Mouse (Mus musculus) layer of hippocampus, adult 2 months (tissue): ENCODE results near the gene Plin5. TPM values are rescaled to one million over a fixed set of nuclear protein-coding genes. Genes with fewer than 3 reads are reported as not detected.
A peak's percentile ranks its signal among the peaks of the same experiment; 100 is the strongest.
"Not testable (repeated sequence)": the region's sequence is repeated elsewhere in the genome, so short reads cannot be mapped to it uniquely, and the experiment has no call there.

Source experiments
- DNase-seq, 2 experiments: peaks; one replicate each; pipeline ENCODE4 v3.0.0; 2022; ENCODE audit warnings: low spot score in 2 of 2
- H3K27ac ChIP-seq: fragments of 200-600 bp; 2 replicates; pipeline ENCODE4 v1.8.1; 2022
- H3K4me3 ChIP-seq: fragments of 200-600 bp; 2 replicates; pipeline ENCODE4 v1.8.1; 2022; ENCODE audit warnings: mild to moderate bottlenecking
- CTCF ChIP-seq: fragments of 200-600 bp; conservative IDR thresholded peaks from 2 replicates; pipeline ENCODE4 v1.8.1; 2022; ENCODE audit warnings: antibody characterized with exemption, mild to moderate bottlenecking, moderate library complexity
- total RNA-seq, 2 experiments: library from RNA; stranded (reverse); gene quantifications; 2 replicates each; pipeline ENCODE4 v1.2.3; 2021

Plin5 gene
- total RNA-seq, 2 experiments from 2014 or later: 0.54 to 0.76 TPM

GRCm38 (mm10) chr17:56096883-56097282 lies 20.5 kb downstream of the Plin5 start:
- Histone ChIP-seq H3K4me3 (no peak overlapping the region), H3K27ac (no peak overlapping the region)
- no peak for TF ChIP-seq CTCF
- no peak for DNase-seq

DNA sequence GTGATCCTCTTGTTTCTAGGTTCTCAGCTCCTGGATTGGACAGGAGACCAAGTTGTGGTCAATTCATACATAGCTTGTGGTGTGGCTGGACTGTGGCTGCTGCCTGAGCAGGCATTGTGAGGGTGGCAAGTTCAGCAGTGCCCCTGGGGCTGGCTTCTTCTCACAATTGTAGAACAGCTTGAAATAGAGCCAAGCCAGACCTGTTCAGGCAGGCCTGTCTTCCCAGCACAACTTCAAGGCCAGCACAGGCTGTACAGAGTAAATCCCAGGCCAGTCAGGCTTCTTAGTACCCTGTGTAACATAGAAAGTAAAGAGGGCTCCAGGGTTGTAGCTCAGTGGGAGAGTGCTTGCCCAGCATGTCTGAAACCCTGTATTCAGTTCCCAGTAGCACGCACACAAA lies 24.6 kb downstream of the Plin5 start:
- H3K4me3 ChIP-seq: no peak overlapping the region
- no peak for TF ChIP-seq CTCF
- no peak for DNase-seq

GRCm38 (mm10) chr17:56092312-56092711 lies 25.1 kb downstream of the Plin5 start:
- no peak for TF ChIP-seq CTCF

More for the DNA sequence above, 24.6 kb downstream of the Plin5 start:
- 0 out of 2 replicates have a peak overlapping the region, but pooled peaks have one; percentile 15 for H3K27ac ChIP-seq

GRCm38 (mm10) chr17:56080781-56081585 lies 36.4 kb downstream of the Plin5 start:
- TF ChIP-seq CTCF: peak; percentile 27
- H3K4me3 ChIP-seq: peak overlapping the region; percentile 82
- peak overlapping the region; percentile 88 for H3K27ac ChIP-seq
- peak; percentile 59 to 76 for DNase-seq

More at GRCm38 (mm10) chr17:56092312-56092711, 25.1 kb downstream of the Plin5 start:
- Histone ChIP-seq H3K4me3 (no peak overlapping the region), H3K27ac (0 out of 2 replicates have a peak overlapping the region, but pooled peaks have one; percentile 15)
- no peak for DNase-seq

GRCm38 (mm10) chr17:56079921-56080320 lies 37.5 kb downstream of the Plin5 start:
- peak overlapping the region; percentile 88 for H3K27ac ChIP-seq

GRCm38 (mm10) chr17:56078880-56079795 lies 38.3 kb downstream of the Plin5 start, which contains the start of gene Hdgfl2:
Gene Hdgfl2, plus strand, starts transcription at chr17:56079634.
- no peak for TF ChIP-seq CTCF
- peak within 1 kb of the TSS; percentile 88 for H3K27ac ChIP-seq
- DNase-seq: peak; percentile 98 to 100
- peak within 1 kb of the TSS; percentile 82 for H3K4me3 ChIP-seq

More at GRCm38 (mm10) chr17:56079921-56080320, 37.5 kb downstream of the Plin5 start:
- no peak for TF ChIP-seq CTCF
- no peak for DNase-seq
- peak overlapping the region; percentile 82 for H3K4me3 ChIP-seq

- not testable (repeated sequence) for DNase-seq
- H3K27ac ChIP-seq: peak overlapping the region; percentile 78
- H3K4me3 ChIP-seq: peak overlapping the region; percentile 44
Observed at GRCm38 (mm10) chr17:56078361-56078760, 39.0 kb downstream of the Plin5 start.

GRCm38 (mm10) chr17:56077523-56077922 lies 39.9 kb downstream of the Plin5 start:
- no peak overlapping the region for H3K27ac ChIP-seq
- DNase-seq: no peak
- peak; percentile 32; the same call in 1 of the 2 replicates for TF ChIP-seq CTCF
- H3K4me3 ChIP-seq: no peak overlapping the region

GRCm38 (mm10) chr17:56074827-56075208 lies 42.6 kb downstream of the Plin5 start, which contains the start of gene Ubxn6:
Gene Ubxn6, minus strand, starts transcription at chr17:56075028.
- TF ChIP-seq CTCF: peak; percentile 73
- H3K27ac ChIP-seq: peak within 1 kb of the TSS; percentile 90
- peak within 1 kb of the TSS; percentile 94 for H3K4me3 ChIP-seq
- peak; percentile 97 to 99 for DNase-seq

DNA sequence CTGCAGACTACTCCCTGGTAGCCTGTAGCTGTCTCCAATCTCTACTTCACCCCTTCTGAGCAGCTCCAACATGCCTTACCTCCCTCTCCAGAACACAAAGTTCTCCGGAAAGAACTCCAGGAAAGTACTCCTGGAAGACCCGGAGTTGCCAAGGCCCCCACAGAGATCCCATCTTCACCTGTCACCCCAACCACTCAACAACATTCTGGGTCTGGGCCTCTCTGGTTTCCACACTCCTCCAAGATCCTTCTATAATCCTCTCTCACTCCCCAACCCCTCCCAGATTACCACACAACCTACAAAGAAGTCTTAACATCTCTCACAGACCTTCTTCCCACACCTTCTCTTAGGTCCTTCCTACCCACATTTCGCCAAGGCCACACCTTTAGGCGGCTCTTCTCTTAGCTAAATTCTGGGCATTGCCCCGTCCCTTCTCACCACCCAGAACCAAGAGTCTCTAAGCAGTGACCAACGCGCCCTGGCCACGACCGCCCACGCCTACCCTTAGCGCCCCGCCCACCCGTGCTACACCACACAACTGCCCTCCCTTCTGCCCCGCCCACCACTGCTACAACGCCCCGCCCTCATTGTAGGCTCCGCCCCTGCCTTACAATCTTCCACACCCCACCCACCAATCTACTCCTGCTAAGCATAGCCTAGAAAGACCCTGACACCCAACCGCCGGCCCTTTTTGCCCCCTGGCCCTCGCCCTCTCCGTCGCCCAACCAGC lies 43.1 kb downstream of the Plin5 start:
- no peak for TF ChIP-seq CTCF

GRCm38 (mm10) chr17:56072243-56072642 lies 45.2 kb downstream of the Plin5 start:
- no peak for TF ChIP-seq CTCF
- DNase-seq: no peak

More for the DNA sequence above, 43.1 kb downstream of the Plin5 start:
- peak; percentile 55 to 65 for DNase-seq
- peak overlapping the region; percentile 94 for H3K4me3 ChIP-seq
- H3K27ac ChIP-seq: peak overlapping the region; percentile 90

DNA sequence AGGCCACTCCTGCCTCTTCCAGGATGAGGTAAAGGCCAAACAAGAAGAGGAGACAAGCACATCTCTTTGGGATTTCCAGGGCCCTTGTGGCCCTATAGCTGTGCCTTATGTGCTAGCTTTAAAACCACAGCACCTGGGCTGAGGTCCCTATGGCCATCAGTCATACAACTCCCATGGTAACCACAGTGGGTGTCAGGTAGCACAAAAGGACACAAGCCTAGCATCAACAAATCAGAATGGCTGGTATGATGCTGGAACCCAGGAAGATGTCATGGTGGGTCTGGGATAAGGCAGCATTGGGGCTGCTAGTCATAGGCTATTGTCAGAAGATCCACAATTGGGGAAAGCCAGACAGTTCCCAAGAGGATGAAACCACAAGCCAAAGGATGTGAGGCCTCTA lies 46.3 kb downstream of the Plin5 start:
- TF ChIP-seq CTCF: no peak
- no peak overlapping the region for H3K4me3 ChIP-seq
- no peak for DNase-seq
- no peak overlapping the region for H3K27ac ChIP-seq

More at GRCm38 (mm10) chr17:56072243-56072642, 45.2 kb downstream of the Plin5 start:
- no peak overlapping the region for H3K4me3 ChIP-seq
- H3K27ac ChIP-seq: no peak overlapping the region
